Mouse (Mus musculus) heart, postnatal 0 days (tissue): ENCODE data around the gene Grm1.

Source experiments
- CTCF ChIP-seq: IDR thresholded peaks from 2 replicates; pipeline ENCODE4 v1.5.1; 2016; ENCODE audit warnings: antibody characterized with exemption, control low read depth, low read depth
- EP300 ChIP-seq: IDR thresholded peaks from 2 replicates; pipeline ENCODE4 v1.6.1; 2016; ENCODE audit warnings: antibody characterized with exemption, low read depth

- no peak for TF ChIP-seq CTCF
- TF ChIP-seq EP300 = no peak
Observed at GRCm38 (mm10) chr10:10935806-10936205, 146.3 kb downstream of the Grm1 start.
